Mouse (Mus musculus) heart, embryonic 16.5 days (tissue): ENCODE results near the gene Rps27. TPM values are rescaled to one million over a fixed set of nuclear protein-coding genes. Genes with fewer than 3 reads are reported as not detected.

Source experiments
- polyA plus RNA-seq: library from polyadenylated mRNA; unstranded; fragments of >200 nt; fragmentation: Nextera tagmentation; extraction: Ambion mirVana; gene quantifications from 2 replicates; pipeline ENCODE4 v1.2.1, GENCODE M21; 2015

Gene Rps27
- polyA plus RNA-seq, 1 experiment from 2014 or later = 468 TPM

Other genes with a start within 250 kb of the Rps27 start
- 82.6 and 89.5 TPM in 2 replicates for gene Hax1, start 214.9 kb downstream of the Rps27 start, polyA plus RNA-seq
- 147 and 151 TPM in 2 replicates for gene 4933434E20Rik, start 162.0 kb downstream of the Rps27 start, polyA plus RNA-seq
- 111 and 146 TPM in 2 replicates for gene Ubap2l, start 161.0 kb downstream of the Rps27 start, polyA plus RNA-seq
- gene Tpm3, start 141.0 kb downstream of the Rps27 start, polyA plus RNA-seq = 267 and 298 TPM in 2 replicates
- 0.25 and 0.32 TPM in 2 replicates for gene Nup210l, start 109.5 kb downstream of the Rps27 start, polyA plus RNA-seq
- 21.1 and 22.5 TPM in 2 replicates for gene Rab13, start within 50 bp of the Rps27 start, polyA plus RNA-seq
- gene Jtb, start 17.9 kb upstream of the Rps27 start, polyA plus RNA-seq = 84.2 and 89.6 TPM in 2 replicates
- 2.2 and 3.1 TPM in 2 replicates for gene Creb3l4, start 29.9 kb upstream of the Rps27 start, polyA plus RNA-seq
- gene Slc39a1, start 34.5 kb upstream of the Rps27 start, polyA plus RNA-seq = 61.5 and 86.3 TPM in 2 replicates
- 12.2 and 13.9 TPM in 2 replicates for gene Crtc2, start 40.5 kb upstream of the Rps27 start, polyA plus RNA-seq
- 7.1 and 7.4 TPM in 2 replicates for gene Dennd4b, start 51.5 kb upstream of the Rps27 start, polyA plus RNA-seq
- gene Gatad2b, start 79.5 kb upstream of the Rps27 start, polyA plus RNA-seq = 8.4 and 8.7 TPM in 2 replicates
- 5.6 and 6.7 TPM in 2 replicates for gene Slc27a3, start 176.3 kb upstream of the Rps27 start, polyA plus RNA-seq
- gene Ints3, start 220.0 kb upstream of the Rps27 start, polyA plus RNA-seq = 18.4 and 19.8 TPM in 2 replicates